Mouse (Mus musculus): Measurements from ENCODE around the gene Rab3il1.

- TF ChIP-seq MAFK (IDR thresholded peaks at IDR 0.05; ENCODE audit: insufficient read depth, low read depth, low read length) (no peak), HCFC1 (IDR thresholded peaks at IDR 0.05; ENCODE audit: borderline replicate concordance, insufficient read depth, low read length) (no peak), ZNF384 (IDR thresholded peaks at IDR 0.05; ENCODE audit: low read depth, low read length) (no peak)
Measured at GRCm38 (mm10) chr19:9957965-9958364, 43.5 kb upstream of the Rab3il1 start.
